Mouse (Mus musculus) liver, postnatal 0 days (tissue): ENCODE data around the gene Ipmk.

Source experiments
- CTCF ChIP-seq: sonication (generic); IDR thresholded peaks from 2 replicates; pipeline ENCODE4 v1.5.1; 2016; ENCODE audit warnings: antibody characterized with exemption, low read depth
- EP300 ChIP-seq: IDR thresholded peaks from 2 replicates; pipeline ENCODE4 v1.6.1; 2016; ENCODE audit warnings: antibody characterized with exemption, low read depth, mild to moderate bottlenecking

DNA sequence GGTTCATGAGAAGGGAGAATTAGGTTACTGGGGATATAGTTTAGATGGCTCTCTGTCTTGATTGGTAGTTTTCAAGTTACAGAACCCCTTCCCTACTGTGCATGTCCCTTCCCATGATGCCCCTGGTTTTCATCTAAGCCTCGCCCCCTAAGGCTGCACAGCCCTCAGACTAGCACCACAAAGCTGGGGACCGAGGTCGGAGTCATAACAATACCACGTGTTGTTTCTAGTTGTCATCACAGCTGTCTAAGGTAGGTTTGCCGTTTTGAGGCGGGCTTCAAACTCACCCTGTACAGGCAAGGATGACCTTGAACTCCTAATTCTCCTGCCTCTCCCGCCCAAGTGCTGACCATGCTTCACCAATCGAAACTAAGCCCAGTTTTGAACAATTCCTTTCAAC, 52.4 kb downstream of the Ipmk start:
- TF ChIP-seq EP300 (no peak), CTCF (no peak)
